Mouse (Mus musculus) mouse trophoblast stem cell (cell line): ENCODE measurements around the gene Gm11634.
"Not testable (repeated sequence)": the region's sequence is repeated elsewhere in the genome, so short reads cannot be mapped to it uniquely, and the experiment has no call there.

Experiments used
- in situ Hi-C, 2 experiments: fragments of 300-500 bp; cut with MseI, MboI; formaldehyde crosslinking; loops; 2 replicates in 1 of 2; 3 replicates in 1 of 2; pipeline ENCODE4 v1.15.1; 2025

Gm11634 gene

DNA sequence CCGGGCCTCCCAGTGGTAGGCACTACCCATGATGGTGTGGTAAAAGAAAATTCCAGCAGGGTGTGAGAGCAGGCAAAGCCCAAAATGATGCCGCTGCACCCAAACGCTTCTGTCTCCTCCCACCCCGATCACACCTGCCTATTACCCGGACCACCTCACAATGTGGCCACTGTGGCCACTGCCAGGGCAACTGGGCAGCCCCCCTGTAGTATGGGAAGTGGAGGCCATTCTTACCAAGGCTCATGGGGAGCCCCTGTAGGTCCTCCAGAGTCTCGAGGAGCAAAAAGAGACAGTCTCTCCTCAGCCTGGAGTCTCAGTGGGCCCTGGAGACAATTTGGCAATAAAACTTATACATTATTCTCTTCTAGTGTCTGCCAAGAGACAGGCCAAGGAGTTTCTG is at the start of gene Gm11634:
TSS of gene Gm11634 (minus strand) at position 101 of the 400 bp plus-strand sequence.
- in situ Hi-C loops: no loop called here

DNA sequence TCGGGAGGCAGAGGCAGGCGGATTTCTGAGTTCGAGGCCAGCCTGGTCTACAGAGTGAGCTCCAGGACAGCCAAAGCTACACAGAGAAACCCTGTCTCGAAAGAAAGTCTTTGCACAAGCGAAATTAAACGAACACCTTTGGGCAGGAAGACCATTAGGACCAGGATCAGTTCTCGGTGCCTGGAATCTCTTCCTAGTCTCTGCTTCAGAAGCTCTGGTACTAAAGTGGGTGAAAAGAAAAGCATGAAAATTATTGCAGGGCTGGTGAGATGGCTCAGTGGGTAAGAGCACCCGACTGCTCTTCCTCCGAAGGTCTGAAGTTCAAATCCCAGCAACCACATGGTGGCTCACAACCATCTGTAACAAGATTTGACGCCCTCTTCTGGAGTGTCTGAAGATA is 48.0 kb upstream of the Gm11634 start:
- in situ Hi-C loops: not testable (repeated sequence)

DNA sequence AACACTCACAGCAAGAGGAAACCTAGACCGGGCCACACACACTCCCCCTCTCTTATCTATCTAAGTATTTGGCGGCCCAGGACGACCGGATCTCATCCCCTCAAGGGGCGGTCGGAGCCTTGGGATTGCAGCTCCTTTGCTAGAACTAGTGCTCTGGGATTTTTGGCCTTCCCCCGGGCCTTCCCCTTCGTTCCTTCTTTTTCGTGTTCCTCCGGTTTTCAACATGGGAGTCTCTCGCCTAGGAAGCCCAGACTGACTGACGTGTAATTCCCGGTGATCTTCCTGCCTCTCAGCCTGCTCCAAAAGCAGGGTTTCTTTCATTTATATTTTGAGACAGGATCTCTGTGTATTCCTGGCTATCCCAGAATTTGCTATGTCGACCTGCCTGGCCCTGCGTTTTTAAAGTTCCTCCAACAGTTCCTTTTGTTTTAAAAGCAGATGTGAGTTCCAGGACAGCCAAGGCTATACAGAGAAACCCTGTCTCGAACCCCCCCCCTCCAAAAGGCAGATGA is 47.3 kb upstream of the Gm11634 start:
- in situ Hi-C loops: not testable (repeated sequence)

DNA sequence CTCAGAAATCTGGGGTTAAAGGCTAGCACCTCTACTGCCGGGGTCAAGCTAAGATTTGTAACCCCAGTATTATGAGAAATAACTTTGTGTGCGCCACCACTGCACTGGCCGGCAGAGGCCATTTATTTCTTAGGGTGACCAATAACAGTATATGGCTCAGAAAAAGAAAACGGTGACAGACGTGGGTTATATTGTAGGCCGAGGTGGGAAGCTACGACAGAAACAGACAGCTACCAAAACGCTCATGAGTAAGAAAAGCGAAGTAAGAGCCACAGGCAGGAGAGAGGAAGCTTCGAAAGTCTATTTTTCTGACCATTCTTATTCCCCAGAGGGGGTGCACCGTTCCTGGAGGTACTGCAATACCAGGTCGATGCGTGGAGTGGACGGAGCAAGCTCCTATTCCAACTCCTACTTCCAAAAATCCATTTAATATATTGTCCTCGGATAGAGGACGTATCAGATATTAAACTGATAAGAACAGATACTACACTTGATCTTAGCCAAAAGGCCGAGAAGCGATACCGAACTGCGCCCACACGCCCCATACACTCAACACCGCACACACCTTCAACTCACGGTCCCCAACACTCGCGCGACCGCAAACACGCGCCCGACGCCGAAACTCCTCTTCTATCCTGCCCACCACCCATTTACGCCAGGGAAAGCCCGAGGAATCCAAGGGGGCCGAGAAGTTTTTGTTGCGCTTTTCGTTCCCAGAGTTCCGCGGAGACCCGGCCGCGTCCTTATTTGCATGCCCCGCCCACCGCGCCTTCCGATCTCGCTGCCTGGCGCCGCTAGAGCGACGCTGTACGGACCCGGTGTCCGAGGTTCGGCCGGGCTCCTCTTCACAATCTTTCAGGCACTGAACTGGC is 46.6 kb upstream of the Gm11634 start:
- in situ Hi-C loops: not testable (repeated sequence)

DNA sequence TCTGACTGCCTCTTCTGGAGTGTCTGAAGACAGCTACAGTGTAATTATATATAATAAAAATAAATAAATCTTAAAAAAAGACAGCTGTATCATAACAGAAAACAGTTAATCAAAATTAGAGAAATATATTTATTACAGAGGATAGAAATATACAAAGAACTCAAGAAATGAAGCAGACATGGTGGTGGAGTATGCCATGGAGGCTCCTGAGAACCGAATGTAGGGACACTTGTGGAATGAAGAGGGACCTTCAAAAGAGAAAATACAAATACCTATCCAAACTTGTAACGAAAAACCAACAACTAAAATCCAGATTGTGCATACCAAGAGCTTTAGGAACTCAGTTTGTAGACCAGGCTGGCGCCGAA is 46.0 kb upstream of the Gm11634 start:
- in situ Hi-C loops: not testable (repeated sequence)

DNA sequence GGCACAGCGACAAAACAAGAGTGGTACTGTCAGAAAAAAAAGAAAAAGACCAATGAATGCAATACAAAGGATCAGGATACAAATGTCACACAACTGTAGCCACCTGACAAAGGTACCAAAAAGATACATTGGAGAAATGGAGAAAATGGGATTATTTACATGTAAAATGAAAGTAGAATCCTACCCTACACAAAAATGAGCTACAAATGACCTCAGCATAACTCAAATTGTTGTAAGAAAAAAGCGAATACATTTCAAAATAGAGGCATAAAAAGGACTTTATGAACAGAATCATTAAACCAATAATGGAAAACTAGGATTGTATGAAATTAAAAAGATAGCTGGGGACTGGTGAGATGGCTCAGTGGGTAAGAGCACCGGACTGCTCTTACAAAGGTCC is 45.5 kb upstream of the Gm11634 start:
- in situ Hi-C loops: no loop called here

DNA sequence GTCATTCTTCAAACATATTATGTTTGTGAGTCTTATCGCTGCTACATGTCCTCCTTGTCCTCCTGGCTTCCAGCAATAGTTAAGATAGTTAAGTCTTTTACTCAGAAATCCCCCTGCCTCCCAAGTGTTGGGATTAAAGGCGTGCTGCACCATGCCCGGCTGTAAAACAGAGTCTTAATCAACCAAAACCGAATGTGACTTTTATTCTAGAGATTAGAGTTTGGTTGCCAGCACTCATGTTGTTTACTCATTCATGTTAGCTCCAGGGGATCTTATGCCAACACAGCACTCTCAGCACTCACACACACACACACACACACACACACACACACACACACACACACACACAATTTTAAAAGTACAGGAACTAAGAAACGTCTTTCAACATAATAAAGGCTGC is 43.9 kb upstream of the Gm11634 start:
- in situ Hi-C loops: no loop called here

DNA sequence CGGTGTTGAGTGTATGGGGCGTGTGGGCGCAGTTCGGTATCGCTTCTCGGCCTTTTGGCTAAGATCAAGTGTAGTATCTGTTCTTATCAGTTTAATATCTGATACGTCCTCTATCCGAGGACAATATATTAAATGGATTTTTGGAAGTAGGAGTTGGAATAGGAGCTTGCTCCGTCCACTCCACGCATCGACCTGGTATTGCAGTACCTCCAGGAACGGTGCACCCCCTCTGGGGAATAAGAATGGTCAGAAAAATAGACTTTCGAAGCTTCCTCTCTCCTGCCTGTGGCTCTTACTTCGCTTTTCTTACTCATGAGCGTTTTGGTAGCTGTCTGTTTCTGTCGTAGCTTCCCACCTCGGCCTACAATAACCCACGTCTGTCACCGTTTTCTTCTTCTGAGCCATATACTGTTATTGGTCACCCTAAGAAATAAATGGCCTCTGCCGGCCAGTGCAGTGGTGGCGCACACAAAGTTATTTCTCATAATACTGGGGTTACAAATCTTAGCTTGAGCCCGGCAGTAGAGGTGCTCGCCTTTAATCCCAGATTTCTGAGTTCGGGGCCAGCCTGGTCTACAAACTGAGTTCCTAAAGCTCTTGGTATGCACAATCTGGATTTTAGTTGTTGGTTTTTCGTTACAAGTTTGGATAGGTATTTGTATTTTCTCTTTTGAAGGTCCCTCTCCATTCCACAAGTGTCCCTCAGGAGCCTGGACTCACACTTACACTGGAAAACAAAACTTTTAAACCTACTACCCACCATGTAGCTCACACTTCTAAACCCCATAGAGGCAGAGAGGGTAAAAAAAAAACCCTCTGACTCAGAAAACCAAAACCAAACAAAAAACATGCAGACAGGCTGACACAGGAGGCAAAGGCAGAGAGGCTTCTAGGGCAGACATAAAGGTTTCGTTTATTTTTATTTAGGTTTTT is 42.9 kb upstream of the Gm11634 start:
- in situ Hi-C loops: not testable (repeated sequence)

DNA sequence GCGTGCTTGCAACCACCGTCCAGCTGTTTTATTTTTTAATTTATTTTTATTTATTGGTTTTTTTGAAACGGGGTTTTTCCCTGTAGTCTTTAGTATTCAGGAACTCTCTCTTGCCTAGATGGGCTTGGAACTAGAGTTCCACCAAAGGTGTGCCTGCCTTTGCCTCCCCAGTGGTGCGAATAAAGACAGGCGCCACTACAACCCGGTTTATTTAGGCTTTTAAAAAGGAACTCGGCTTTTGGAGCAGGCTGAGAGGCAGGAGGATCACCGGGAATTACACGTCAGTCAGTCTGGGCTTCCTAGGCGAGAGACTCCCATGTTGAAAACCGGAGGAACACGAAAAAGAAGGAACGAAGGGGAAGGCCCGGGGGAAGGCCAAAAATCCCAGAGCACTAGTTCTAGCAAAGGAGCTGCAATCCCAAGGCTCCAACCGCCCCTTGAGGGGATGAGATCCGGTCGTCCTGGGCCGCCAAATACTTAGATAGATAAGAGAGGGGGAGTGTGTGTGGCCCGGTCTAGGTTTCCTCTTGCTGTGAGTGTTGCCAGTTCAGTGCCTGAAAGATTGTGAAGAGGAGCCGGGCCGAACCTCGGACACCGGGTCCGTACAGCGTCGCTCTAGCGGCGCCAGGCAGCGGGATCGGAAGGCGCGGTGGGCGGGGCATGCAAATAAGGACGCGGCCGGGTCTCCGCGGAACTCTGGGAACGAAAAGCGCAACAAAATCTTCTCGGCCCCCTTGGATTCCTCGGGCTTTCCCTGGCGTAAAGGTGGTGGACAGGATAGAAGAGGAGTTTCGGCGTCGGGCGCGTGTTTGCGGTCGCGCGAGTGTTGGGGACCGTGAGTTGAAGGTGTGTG is 42.0 kb upstream of the Gm11634 start:
- in situ Hi-C loops: not testable (repeated sequence)

DNA sequence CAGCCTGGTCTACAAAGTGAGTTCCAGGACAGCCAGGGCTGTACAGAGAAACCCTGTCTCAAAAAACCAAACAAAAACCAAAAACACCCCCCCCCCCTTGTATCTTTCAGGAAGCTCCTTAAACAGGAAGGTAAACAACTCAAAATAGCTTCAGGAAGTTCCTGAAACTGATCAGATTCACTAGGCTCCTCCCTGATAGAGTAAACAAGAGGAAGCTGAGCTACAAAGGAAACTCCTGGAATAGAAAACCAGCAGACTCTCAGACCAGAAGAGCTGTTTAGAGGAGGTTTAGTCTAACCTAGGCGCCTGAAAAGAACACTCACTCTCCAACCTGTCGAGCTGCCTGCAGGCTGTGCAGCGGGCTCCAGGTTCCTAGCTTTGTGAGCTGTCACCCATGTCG is 40.7 kb upstream of the Gm11634 start:
- in situ Hi-C loops: no loop called here

DNA sequence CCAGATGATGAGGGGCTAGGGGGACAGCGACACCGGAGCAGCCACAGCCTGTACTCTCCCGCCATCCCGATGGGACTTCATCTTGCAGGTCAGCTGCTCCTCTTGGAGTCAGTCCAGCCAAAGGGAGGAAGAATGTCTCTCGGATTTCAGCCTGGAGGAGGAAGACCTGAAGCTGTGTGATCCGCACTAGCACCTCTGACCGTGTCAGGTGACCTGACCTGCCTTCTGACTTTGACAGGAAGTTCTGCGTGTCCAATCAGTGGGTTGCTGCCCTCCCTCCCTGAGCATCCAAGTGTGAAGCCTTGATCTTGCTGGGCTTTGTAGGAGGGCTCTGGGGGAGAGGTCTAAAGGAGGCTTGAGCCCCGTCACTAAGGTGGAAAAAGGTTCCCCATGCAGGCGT is 36.6 kb upstream of the Gm11634 start:
- in situ Hi-C loops: no loop called here

DNA sequence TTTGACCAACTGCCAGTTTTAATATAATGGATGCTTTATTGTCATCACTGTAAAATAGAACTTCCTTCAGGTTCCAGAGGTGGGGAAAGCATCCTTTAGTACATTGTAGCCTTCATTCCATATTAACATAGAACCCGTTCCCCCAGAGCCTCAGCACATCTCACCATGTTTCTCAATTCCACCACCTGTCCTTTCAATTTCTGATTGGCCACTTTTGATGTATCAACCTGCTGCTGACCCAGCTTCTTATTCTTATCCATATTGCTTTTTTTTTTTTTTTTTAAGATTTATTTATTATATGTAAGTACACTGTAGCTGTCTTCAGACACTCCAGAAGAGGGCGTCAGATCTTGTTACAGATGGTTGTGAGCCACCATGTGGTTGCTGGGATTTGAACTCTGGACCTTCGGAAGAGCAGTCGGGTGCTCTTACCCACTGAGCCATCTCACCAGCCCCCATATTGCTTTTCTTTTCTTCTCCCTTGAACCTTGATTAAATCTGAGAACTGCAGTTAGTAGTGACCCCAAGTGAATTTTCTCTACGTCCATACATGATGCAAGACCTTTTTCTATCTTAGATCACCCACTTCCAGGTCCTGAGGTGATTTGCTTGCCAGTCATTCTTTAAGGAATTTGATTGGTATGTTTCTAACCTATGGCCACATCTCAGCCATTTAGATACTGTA is 29.8 kb upstream of the Gm11634 start:
- in situ Hi-C loops: not testable (repeated sequence)

DNA sequence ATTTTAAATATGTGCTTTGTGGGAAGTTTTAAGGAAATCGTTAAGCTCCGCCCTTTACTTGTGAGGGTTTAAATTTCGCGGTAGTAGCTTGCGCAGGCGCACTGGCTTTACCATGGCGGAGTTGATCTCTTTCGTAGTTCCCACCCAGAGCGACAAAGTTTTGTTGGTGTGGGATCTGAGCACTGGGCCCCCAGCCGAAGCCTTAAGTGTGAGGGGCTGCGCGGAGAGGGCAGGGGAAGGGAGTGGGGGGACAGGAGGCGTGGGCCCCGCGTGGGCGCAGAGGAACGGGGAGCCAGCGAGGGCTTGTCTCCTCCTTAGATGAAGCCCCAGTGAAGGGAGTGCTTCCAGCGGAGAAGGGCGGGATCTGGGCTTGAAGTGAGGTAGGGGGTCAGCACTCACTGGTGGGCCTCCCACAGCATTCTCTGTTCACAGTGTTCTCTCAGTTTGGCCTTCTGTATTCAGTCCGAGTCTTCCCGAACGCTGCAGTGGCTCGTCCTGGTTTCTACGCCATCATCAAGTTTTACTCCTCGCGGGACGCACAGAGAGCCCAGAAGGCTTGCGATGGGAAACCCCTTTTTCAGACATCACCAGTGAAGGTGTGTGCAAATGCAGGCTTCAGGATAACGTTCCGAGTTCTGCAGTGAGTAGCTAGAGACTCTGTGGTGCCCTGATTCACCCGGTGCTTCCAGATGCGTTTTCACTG is 29.0 kb upstream of the Gm11634 start:
- in situ Hi-C loops: no loop called here

DNA sequence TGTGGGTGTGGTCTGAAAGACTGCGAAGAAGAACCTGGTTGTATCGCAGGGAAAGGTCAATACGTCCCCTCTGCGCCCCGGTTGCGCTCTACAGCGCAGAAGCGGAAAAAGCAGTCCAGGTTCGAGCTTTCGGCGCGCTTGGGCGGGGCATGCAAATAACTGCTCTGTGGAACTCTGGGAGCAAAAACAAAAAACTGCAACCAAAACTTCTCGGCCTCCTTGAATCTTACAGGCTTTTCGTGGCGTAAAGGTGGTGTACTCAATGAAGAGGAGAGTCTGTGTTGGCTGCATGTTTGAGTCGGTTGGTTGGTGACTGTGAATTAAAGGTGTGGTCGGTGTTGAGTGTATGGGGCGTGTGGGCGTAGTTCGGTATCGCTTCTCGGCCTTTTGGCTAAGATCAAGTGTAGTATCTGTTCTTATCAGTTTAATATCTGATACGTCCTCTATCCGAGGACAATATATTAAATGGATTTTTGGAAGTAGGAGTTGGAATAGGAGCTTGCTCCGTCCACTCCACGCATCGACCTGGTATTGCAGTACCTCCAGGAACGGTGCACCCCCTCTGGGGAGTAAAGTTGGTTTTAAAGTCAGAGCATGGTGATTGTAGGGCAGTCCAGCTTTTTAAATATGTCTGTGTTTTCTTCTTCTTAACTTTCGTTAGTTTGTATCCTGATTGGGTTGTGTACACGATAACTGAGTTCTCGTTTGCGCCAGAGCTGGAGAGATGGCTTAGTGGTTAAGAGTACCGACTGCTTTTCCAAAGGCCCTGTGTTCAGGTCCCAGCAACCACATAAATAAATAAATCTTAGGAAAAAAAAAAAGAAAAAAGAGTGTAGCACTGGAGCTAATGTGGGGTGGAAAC is 28.2 kb upstream of the Gm11634 start, which contains the start of gene Rdm1:
TSS of gene Rdm1 (plus strand) at position 201 of the 862 bp plus-strand sequence.
- in situ Hi-C loops: no loop called here

DNA sequence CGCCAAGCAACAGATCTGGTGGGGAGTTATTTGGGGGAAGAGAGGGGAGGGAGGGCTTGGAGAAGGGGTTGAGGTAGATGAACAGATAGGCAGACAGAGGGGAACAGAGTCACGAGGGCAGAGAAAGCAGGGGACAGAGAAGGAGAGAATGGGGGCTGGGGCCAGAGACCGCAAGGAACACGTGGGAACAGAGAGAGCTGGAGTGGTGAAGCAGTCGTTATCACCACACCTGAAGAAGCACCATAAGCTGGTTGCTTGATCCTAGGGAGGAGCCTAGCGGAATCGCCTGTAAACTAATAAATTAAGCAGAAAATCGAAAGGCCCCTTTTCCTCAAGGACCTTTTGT is 27.6 kb upstream of the Gm11634 start:
- in situ Hi-C loops: no loop called here

DNA sequence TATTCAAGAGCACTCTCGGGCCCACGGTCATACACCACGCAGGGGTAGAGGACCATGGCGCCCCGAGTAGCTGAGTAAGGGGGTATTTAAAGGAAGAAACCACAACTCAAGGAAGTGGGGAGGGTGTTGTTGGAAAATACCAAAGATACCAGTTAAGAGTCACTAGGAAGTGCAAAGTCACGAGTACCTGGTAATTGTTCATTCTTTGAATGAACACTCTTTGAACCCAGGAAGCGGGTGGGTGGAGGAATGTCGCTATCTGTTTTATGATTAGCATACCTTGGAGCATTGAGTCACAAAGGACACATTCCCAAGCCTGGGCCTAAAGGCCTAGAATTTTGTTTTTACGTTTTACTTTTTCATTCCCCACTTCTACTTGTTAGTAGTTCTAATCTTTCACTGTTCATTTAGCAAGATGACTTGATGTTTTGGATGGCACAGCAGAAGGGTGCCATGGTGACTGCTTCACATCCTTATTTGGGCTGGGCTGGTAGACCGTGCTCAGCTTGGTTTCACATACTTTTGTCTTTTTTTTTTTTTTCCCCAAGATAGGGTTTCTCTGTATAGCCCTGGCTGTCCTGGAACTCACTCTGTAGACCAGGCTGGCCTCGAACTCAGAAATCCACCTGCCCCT is 21.1 kb upstream of the Gm11634 start:
- in situ Hi-C loops: not testable (repeated sequence)

DNA sequence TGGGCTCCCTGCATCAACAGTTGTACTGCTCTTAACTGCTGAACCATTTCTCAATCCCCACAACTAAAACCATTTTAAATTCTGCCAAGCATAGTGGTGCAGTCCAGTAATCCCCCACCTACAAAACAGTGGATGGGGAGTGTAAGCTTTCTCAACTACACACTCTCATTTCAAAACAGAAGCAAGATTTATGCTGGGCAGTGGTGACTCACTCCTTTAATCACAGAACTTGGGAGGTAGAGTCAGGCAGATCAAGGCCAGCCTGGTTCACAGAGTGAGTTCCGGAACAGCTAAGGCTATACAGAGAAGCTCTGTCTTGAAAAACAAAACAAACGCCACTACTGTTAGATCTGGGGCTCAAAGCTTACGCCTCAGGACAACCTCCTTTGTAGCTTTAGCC is 19.5 kb upstream of the Gm11634 start:
- in situ Hi-C loops: no loop called here

DNA sequence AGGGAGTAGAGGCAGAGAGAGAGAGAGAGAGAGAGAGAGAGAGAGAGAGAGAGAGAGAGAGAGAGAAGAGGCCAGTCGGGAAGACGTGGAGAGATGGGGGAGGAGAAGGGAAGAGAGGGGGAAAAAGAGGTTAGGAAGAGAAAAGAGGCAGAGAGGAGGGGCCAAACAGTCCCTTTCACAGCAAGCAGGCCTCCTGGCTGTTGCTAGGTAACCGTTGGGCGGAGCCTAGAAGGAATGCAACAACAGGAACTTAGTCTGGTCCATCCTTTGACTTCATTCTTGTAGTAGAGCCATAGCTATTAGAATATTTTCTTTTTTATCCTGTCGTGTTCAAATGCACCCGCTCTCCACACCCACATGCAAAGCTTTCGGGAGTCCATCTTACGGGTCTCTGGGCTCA is 18.8 kb upstream of the Gm11634 start:
- in situ Hi-C loops: no loop called here
